Mouse (Mus musculus): ENCODE measurements around the gene Plagl2. TPM values are rescaled to one million over a fixed set of nuclear protein-coding genes. Genes with fewer than 3 reads are reported as not detected.

Gene Plagl2
- total RNA-seq, 2 experiments from 2014 or later, result 5.7 to 7.8 TPM

DNA sequence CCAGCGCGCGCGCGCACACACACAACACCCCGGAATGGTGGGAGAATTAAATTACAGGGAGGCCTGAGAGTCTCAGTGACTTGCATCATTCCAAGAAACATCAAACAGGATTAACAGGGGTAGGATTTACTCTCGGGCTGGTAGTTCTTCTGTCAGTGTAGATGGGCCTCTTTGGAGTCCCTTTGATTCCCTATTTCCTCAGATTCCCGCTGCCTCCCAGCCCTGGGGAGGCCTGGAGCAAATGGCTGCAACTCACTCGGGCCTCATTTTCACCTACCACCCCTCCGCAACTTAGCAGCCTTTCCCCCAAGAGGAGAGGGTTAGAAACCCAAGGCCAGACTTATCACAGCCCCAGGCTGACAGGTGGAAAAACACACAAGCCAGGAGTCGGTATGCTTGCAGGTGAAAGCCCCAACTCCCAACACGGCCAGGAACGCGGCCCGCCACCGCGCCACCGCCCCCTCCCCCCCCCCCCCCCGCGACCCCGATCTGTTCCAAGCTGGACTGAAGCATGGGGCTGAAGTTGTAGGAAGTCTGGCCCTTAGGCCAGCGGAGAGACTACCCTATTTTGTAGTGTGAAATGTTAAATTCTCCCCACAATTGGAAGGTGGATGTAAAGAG, 1.3 kb downstream of the Plagl2 start:
- DNase-seq, result peak in 1 of 2 experiments; percentile 31
- intact Hi-C loops (cut with DNase I), result loop anchor here (5.0 kb wide), 5 partner anchors 52 to 172 kb away; partner anchors contain the start of genes Kif3b and Tm9sf4

- intact Hi-C loops (cut with DNase I), result loop anchor here (5.0 kb wide), 1 partner anchor 77 kb away; the partner anchor contains the start of gene Tm9sf4
These were observed 2.0 kb downstream of the Plagl2 start for GRCm38 (mm10) chr2:153239021-153239859.

DNA sequence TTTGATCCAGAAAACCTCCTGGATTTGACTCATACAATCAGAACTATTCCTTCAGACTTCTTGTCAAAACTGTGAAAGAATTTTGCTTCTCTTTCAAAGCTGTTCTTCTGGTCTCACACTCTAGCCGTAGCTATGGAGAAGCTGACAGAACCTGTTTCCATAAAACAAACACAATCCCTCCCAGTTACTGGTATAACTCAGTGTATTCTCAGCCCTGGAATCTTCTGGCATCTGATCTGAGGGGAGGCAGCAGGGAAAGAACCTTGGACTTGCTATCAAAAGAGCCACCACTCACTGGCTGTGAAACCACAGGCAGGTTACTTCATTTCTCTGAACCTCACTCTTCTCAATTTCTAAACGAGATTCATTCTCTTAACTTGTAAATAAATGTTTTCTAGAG, 2.8 kb downstream of the Plagl2 start:
- DNase-seq, result no peak
- intact Hi-C loops (cut with DNase I), result loop anchor here (5.0 kb wide), 1 partner anchor 76 kb away; the partner anchor contains the start of gene Tm9sf4

More at GRCm38 (mm10) chr2:153239021-153239859, 2.0 kb downstream of the Plagl2 start:
- no peak for DNase-seq

GRCm38 (mm10) chr2:153237891-153238290, 3.3 kb downstream of the Plagl2 start:
- DNase-seq, result no peak
- intact Hi-C loops (cut with DNase I), result loop anchor here (5.0 kb wide), 1 partner anchor 76 kb away; the partner anchor contains the start of gene Tm9sf4

GRCm38 (mm10) chr2:153237193-153237592, 4.0 kb downstream of the Plagl2 start:
- no peak for DNase-seq
- intact Hi-C loops (cut with DNase I), result loop anchor here (5.0 kb wide), 1 partner anchor 75 kb away; the partner anchor contains the start of gene Tm9sf4

DNA sequence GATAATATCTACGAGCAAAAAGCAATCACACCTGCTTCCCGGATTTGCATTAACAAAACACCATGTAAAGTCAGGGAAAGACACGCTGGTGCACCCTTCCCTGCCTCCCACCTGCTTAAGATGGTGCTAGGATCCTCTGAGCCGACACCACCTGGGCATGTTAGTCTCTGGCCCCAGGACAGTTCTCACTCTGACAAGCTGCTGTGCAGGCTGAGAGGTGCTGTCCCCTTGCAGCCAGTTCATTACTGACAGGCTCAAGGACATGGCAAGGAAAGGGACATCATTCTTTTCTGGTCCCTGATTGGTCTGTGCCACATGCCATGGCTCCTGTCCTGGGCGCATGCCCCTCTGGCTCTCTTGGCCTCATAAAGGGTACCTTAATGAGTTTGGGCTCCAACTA, 12.7 kb downstream of the Plagl2 start:
- intact Hi-C loops (cut with DNase I), result no loop called here
- peak; percentile 40 to 41 for DNase-seq

DNA sequence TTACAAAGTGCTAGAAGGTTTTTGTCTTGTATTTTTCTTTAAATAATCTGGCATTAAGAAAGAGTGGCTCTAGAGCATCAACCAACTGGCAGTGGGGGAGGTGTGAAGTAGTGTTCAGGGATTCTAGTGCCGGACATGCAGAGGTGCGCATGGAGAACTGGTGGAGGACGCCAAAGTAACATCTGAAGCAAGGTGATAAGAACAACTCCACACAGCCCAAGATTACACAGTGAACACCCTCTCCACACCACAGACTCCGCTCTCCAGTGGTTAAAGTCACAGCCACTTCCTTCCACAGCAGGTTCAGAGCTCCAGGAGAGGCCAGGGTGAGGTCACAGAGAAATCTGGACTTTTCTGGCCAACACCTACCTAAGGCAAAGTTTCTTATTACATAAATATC, 13.3 kb downstream of the Plagl2 start:
- no peak for DNase-seq
- intact Hi-C loops (cut with DNase I), result no loop called here

- no peak for DNase-seq
- intact Hi-C loops (cut with DNase I), result no loop called here
These were observed 15.7 kb downstream of the Plagl2 start for GRCm38 (mm10) chr2:153225595-153225953.

DNA sequence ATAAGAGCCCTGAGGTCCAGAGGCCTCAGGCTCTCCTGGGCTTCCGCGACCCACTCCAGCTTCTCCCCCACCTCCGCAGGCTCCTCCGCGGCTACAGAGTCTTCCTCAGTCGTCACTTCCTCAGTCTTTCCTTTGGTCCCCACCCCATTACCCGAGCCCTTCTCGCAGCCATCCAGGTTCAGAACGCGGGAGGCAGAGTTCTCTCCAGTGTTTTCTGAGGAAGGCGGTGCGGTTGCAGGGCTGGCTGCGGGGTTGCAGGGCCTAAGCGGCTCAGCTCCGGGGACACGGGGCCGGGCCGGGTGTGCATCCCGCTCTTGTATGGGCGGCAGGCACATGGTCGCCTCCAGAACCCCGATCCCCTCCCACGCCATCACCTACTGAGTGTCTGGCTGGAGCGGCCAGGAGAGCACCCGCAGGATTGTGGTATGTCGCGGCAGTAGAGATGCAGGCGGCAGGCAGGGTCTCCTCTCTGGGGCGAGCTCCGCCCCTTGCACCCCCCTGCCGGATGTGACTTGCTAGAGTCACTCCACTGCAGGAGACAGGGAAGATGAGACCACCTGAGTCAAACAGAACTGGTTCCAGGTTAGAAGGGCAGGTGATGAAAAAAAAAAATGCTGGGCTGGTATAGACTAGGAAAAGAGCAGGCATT, 16.2 kb downstream of the Plagl2 start, which contains the start of gene Tspyl3:
TSS of gene Tspyl3 (minus strand) at position 496 of the 649 bp plus-strand sequence.
- peak; percentile 38 to 51 for DNase-seq
- intact Hi-C loops (cut with DNase I), result no loop called here

- intact Hi-C loops (cut with DNase I), result no loop called here
- no peak for DNase-seq
These were observed 18.7 kb downstream of the Plagl2 start for GRCm38 (mm10) chr2:153222566-153222965.

GRCm38 (mm10) chr2:153222130-153222529, 19.1 kb downstream of the Plagl2 start:
- no peak for DNase-seq

GRCm38 (mm10) chr2:153221620-153222019, 19.6 kb downstream of the Plagl2 start:
- no peak for DNase-seq
- intact Hi-C loops (cut with DNase I), result no loop called here

More at GRCm38 (mm10) chr2:153222130-153222529, 19.1 kb downstream of the Plagl2 start:
- intact Hi-C loops (cut with DNase I), result no loop called here

DNA sequence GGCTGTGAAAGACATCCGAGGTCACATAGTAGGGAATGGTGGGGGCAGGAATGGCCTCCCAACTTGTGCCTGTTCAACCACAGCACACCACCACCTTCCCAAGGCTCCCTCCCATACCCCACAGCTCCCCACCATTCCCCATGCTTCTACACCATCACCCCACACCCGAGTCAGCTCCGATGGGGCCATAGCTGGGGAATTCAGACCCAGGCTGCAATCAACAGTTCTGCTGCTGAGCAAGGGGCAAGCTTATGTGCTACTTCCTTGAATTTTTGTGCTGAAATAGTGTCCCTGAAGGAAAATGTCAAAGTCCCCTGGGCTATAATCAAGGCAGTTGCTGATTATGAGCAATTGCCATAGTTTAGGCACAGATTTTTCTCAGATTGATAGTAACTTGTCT, 22.7 kb downstream of the Plagl2 start:
- intact Hi-C loops (cut with DNase I), result no loop called here
- no peak for DNase-seq

- intact Hi-C loops (cut with DNase I), result no loop called here
- DNase-seq, result no peak
These were observed 23.3 kb downstream of the Plagl2 start for GRCm38 (mm10) chr2:153217826-153218340.

DNA sequence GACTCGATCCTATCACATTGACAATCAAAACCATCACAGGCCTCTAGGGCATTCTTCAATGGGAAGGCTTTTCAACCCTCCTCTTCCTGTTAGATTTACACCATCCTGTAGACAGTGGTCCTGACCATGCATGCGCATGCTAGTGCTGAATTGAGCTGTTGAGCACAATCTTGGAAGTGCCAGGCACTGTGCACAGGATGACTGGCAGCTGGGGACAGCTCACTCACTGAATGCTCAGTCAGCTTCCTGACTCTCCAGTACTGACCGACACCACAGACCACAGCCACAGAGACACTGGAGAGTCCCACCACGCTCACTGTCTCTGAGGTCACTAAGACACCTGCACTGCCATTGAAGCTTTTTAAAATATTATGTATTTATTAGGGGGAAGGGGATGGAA, 25.8 kb downstream of the Plagl2 start:
- DNase-seq, result no peak
- intact Hi-C loops (cut with DNase I), result no loop called here

DNA sequence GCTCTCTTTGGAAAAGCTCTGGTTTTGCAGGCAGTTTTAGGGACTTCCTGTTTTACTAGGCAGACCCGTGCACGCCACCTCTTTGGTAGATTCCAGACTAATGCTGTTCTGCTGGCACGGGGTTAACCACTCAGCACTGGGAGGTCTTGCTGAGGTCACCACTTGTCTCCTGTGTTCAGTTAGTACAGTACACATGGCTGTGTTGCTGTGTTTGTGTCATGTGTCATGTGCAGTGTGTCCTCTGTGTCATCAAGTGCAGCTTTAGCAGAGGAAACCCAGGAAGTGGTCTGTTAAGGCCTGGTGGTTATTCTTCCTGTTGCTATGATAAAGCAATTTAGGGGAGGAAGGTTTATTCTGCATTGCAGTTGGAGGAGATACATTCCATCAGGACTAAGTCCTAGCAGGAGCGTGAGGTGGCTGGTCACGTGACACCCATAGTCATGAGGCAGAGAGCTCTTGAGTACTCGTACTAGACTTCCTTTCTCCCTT, 26.4 kb downstream of the Plagl2 start:
- peak in 1 of 2 experiments; percentile 24 for DNase-seq
- intact Hi-C loops (cut with DNase I), result no loop called here

DNA sequence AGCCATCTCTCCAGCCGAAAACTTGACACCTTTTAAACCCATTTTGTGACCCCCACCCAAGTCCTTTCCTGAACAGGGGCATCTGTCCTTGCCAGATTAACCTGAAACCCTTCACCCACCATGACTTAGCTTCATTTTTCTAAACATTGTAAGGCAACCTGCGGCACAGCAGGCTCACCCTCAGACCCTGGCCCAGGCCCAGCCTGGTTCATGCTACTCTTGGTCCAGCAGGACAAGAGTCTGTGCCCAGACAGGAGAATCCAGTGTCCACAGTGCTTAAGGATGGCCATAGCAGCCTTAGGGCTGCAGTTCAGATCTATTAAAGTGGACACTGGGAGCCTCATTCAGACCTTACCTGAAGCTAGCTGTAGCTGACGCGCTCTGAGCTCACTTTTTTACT, 27.9 kb downstream of the Plagl2 start:
- intact Hi-C loops (cut with DNase I), result no loop called here
- no peak for DNase-seq

DNA sequence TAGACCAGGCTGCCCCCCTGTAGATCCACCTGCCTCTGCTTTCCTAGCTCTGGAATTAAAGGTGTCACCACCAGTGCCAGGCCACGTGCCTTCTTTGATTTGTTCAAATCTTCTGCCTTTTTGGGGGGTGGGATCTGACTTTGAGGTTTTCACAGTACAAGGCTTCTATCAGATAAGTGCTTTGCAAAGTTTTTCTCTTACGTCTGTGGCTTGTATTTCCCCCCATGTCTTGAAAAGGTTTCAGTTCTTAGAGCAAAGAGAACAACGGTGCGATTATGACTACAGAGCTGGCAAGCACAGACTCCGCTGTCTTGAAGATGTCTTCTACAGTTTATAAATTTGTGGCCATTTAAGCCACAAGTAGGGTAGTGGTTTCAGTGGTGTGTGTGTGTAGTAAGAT, 29.8 kb downstream of the Plagl2 start:
- no peak for DNase-seq
- intact Hi-C loops (cut with DNase I), result no loop called here

- intact Hi-C loops (cut with DNase I), result no loop called here
- peak; percentile 44 to 51 for DNase-seq
These were observed 31.9 kb downstream of the Plagl2 start for GRCm38 (mm10) chr2:153209286-153209685.

DNA sequence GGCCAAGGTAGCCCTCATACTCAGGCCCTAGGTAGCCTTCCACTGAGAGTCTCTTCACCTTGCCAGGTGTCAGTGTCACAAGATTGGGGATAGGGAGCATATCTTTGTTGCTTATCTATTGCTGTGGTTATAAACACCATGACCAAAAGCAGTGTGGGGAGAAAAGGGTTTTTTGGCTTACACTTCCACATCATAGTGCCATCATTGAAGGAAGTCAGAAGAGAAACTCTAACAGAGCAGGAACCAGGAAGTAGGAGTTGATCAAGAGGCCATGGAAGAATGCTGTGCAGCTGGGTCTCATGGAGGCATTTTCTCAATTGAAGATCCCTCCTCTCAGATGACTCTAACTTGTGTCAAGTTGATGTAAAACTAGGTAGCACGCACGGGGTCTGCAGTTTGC, 33.1 kb downstream of the Plagl2 start:
- no peak for DNase-seq
- intact Hi-C loops (cut with DNase I), result no loop called here

DNA sequence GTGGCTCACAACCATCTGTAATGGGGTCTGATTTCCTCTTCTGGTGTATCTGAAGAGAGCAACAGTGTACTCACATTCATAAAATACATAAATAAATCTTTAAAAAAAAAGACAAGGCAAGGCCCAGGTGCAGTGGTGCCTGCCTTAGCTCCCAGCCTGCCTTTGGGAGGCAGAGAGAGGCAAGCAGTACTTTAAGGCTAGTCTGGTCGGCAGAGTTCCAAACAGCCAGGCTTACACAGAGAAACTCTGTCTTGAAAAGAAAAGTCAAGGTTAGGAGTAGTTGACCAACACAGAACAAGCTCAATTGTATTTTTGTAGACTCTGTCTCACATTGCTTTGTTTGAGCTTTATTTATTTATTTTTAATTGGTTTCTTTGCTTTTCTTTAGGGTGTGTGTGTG, 38.5 kb downstream of the Plagl2 start:
- DNase-seq, result no peak
- intact Hi-C loops (cut with DNase I), result no loop called here
